Mouse (Mus musculus): ENCODE results near the gene Atp2c2.

DNA sequence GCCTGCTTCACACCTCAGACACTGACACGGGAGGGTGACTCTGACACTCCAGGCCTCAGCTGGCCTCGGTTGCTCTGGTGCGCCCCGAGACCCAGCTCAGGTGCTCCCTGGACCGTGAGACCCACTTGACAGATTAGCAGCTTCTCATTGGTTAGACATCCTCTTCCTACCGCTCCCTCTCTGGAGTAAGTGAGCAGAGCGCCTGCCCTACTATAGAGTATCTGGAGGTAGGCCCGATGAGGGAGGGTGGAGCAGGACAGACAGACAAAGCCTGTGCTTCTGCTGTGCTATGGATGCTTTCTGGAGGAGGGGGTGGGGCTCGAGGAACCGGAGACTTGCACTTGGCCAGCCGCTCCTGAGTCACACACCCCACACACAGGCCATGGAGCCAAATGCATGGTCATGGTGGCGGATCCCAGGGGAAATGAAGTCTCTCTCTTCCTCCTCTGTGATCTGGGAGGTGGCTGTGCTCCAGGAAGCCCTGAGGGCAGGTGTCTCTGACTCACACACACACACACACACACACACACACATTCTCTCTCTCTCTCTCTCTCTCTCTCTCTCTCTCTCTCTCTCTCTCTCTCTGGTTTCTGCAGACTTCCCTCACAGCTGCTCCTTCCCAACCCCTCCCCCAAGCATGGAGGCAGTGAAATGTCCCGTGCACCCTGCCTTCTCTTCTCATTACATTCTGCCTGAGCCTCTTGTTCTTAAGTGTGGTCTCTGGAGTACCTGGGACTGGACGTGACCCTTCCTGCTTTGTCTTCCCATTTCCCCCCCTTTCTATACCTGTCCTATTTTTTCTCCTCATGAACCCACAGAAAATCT is 9.3 kb downstream of the Atp2c2 start:
- no peak for TF ChIP-seq NELFE (IDR thresholded peaks at IDR 0.05; ENCODE audit: low read depth, low read length)
- no peak for TF ChIP-seq MEF2A (IDR thresholded peaks at IDR 0.05; ENCODE audit: extremely low read depth, insufficient replicate concordance, low read depth, low read length, poor library complexity, severe bottlenecking)
- TF ChIP-seq POLR2A (IDR thresholded peaks at IDR 0.05; ENCODE audit: control insufficient read depth in 1 of 2, insufficient read depth in 1 of 2, low read depth in 1 of 2, low read length in 2 of 2, poor library complexity in 1 of 2): no peak
- no peak for TF ChIP-seq MAZ (IDR thresholded peaks at IDR 0.05; ENCODE audit: low read depth, low read length)
- no peak for TF ChIP-seq POLR2AphosphoS2 (IDR thresholded peaks at IDR 0.05; ENCODE audit: low read length)
